Mouse (Mus musculus) heart, adult 2 months (tissue): ENCODE measurements around the gene Ankrd33. TPM values are rescaled to one million over a fixed set of nuclear protein-coding genes. Genes with fewer than 3 reads are reported as not detected.
A peak's percentile ranks its signal among the peaks of the same experiment; 100 is the strongest.

Experiments
- DNase-seq, 2 experiments: peaks; one replicate each; pipeline ENCODE4 v3.0.0; 2021
- H3K27ac ChIP-seq: fragments of 200-600 bp; 2 replicates; pipeline ENCODE4 v1.8.1; 2022
- H3K27me3 ChIP-seq: fragments of 200-500 bp; 2 replicates; pipeline ENCODE4 v1.6.1; 2012; ENCODE audit warnings: mild to moderate bottlenecking, low read length, inconsistent platforms, mixed read lengths; ENCODE audit not compliant: control insufficient read depth, insufficient read depth
- H3K36me3 ChIP-seq: fragments of 200-500 bp; 2 replicates; pipeline ENCODE4 v1.6.1; 2012; ENCODE audit warnings: low read length, inconsistent platforms; ENCODE audit not compliant: control insufficient read depth, insufficient read depth
- H3K4me1 ChIP-seq: fragments of 200-500 bp; 2 replicates; pipeline ENCODE4 v1.6.1; 2011; ENCODE audit warnings: low read length; ENCODE audit not compliant: control insufficient read depth, insufficient read depth
- H3K4me3 ChIP-seq: fragments of 200-600 bp; 2 replicates; pipeline ENCODE4 v1.8.1; 2022
- H3K79me2 ChIP-seq: fragments of 200-500 bp; replicated peaks from 2 replicates; pipeline ENCODE4 v1.6.1; 2012; ENCODE audit warnings: mild to moderate bottlenecking, inconsistent platforms, low read length, moderate library complexity, mixed read lengths; ENCODE audit not compliant: control insufficient read depth, insufficient read depth
- H3K9ac ChIP-seq: fragments of 200-500 bp; 2 replicates; pipeline ENCODE4 v1.6.1; 2012; ENCODE audit warnings: low read depth, mild to moderate bottlenecking, control low read depth, inconsistent platforms, low read length, mixed read lengths
- CTCF ChIP-seq: fragments of 200-600 bp; IDR thresholded peaks from 2 replicates; pipeline ENCODE4 v1.8.1; 2022; ENCODE audit warnings: antibody characterized with exemption, mild to moderate bottlenecking, moderate library complexity
- EP300 ChIP-seq: fragments of 200-500 bp; IDR thresholded peaks from 2 replicates; pipeline ENCODE4 v1.6.1; 2011; ENCODE audit warnings: low read depth, low read length, control low read depth; ENCODE audit not compliant: insufficient read depth
- POLR2A ChIP-seq: fragments of 200-500 bp; IDR thresholded peaks from 2 replicates; pipeline ENCODE4 v1.6.1; 2011; ENCODE audit warnings: mild to moderate bottlenecking, low read depth, low read length, control low read depth; ENCODE audit not compliant: insufficient read depth
- WGBS: fragments of 180-500 bp; shearing (Covaris S2); methylation state at CpG from one replicate; pipeline ENCODE4 v1.1.7; 2018; 5-methylcytosine and 5-hydroxymethylcytosine counted together
- intact Hi-C: fragments of 180-260 bp; cut with DNase I; formaldehyde crosslinking; loops from one replicate; pipeline ENCODE4 v1.15.1; 2025
- polyA plus RNA-seq: library from polyadenylated mRNA; depleted of rRNA; stranded (reverse); fragments of >200 nt; gene quantifications from 2 replicates; pipeline ENCODE4 v1.2.3, GENCODE M21; 2012
- total RNA-seq, 2 experiments: library from RNA; stranded (reverse); gene quantifications; 2 replicates each; pipeline ENCODE4 v1.2.3; 2021

Gene Ankrd33
- total and polyA plus RNA-seq, 3 experiments = not detected

DNA sequence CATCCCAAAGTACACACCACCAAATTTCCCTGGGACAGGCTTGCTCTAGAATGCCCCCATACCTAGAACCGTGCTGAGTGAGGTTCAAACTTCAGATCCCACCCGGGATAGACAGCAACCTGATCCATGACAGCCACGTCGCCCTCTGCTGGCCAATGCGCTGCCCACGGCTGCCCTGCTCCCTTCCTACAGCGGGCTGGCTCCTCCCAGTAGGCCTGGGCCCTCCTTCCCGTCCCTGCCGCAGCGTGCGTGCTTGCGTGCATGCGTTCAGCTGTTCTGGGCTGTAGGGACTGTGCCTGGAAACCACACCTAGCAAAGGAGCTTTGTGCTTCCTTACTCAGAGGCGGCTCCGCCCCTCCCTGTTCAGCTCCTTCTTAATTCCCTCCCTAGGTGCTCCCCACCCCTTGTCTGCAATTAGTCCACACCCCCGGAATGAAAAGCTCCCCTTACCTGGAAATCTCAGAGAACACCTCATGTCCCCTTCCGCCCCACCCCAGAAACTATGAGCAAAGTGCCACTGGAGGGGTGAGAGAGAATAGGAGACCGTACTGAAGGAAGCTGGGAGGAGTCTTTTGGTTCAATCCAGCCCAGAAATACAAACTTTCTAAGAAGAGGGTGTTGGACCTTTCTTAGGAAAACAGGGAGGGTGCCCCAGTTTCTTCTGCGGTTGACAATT lies 30.0 kb downstream of the Ankrd33 start:
- TF ChIP-seq EP300 (peak; percentile 97), POLR2A (peak; percentile 97), CTCF (no peak; the same call in 1 of the 2 replicates)
- Histone ChIP-seq H3K79me2 (no peaks in the 10 kb centered on the region), H3K4me1 (peaks cover 27% of the 10 kb centered on the region), H3K9ac (0 out of 2 replicates have a peak overlapping the region, but pooled peaks have one; percentile 7), H3K4me3 (peak overlapping the region; percentile 28), H3K27ac (peak overlapping the region; percentile 74), H3K36me3 (no peaks in the 10 kb centered on the region; the same call in 1 of the 2 replicates), H3K27me3 (no peaks in the 10 kb centered on the region)
- intact Hi-C loops = loop anchor here (1.0 to 2.0 kb wide), 3 partner anchors 15 to 32 kb away; no protein-coding TSS in a partner anchor
- WGBS = 9% methylated on average over 19 of the region's 19 CpGs
- peak; percentile 96 for DNase-seq

DNA sequence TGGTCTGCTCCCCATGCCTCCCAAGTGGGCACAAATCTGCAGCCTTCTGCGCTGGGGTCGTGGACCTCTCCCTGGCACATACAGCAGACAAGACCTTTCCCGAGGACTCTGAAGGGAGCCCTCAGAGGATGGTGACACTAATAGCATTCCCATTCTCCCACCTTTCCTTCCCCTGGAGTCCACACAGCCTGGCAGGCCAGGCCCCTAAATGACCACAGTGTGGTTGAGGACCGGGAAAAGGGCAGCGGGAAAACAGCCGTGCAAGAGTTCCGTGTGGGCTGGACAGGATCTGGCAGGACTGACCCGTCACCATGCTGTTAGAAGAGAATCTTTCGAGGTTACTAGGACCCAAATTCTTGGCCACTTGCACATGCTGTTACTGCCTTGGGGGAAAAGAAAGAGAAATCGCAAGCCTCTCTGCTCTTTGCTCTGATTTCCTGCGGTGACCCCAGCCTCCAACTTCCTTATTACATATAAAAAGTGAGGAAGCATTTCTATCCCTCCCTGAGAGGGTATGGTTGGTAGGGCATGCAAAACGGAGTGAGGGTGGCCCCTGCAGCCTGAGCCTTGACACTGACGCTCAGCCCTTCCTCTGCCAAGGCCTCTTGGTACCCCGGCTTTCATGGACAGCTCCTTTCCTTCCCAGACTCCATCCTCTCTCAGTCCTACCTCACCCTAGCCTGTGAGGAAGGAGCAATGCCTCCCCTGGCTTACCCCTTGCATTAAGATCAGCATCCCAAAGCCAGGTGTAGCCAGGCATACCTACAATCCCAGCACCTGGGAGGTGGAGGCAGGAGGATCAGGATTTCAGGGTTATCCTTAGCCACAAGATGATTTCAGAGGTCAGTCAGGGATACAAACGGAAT lies 30.8 kb downstream of the Ankrd33 start:
- H3K79me2 ChIP-seq = no peaks in the 10 kb centered on the region
- WGBS = 32% methylated on average over 15 of the region's 15 CpGs
- H3K9ac ChIP-seq = 0 out of 2 replicates have a peak overlapping the region, but pooled peaks have one; percentile 13
- no peaks in the 10 kb centered on the region; the same call in 1 of the 2 replicates for H3K36me3 ChIP-seq
- no peak for TF ChIP-seq EP300
- TF ChIP-seq POLR2A = no peak
- no peak for TF ChIP-seq CTCF
- H3K4me3 ChIP-seq = peak overlapping the region; percentile 28
- peak overlapping the region; percentile 74 for H3K27ac ChIP-seq
- peaks cover 22% of the 10 kb centered on the region for H3K4me1 ChIP-seq
- intact Hi-C loops = no loop called here
- no peaks in the 10 kb centered on the region for H3K27me3 ChIP-seq
- peak; percentile 32 to 59 for DNase-seq

DNA sequence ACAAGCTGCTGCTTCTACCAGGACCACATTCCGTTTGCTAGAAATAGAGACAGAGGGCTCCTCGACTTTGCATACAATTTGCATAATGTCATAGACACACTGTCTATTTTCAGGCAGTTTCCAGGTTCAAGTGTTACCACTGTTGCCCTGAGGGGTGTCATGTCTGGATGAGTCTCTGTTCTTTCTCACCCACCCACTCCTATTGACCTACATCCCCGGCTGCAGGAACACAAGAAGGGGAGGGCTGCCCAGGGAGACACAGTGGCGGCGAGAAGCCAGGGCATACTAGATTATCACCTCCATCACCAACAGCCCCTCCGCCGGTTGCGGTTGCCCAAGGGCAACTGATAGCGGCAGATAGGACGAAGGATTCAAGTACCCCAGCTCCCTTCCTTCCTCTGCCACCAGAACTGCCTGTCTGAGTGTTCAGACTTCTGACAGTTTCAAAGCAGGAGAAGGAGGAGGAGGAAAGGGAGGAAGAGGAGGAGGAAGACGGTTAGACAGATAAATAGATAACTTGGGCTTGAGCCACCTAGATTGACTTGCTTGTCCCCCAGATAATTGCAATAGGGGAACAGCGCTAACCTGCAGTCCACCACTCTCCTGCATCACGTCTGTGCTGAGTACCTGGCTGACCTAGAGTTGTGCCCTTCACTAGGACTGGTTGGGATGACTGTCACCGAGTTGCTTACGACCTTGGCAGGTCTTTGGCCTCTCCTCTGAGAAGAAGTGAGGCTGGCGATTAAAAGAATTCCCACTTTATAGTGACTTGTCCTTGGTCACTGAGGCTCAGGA lies 31.8 kb downstream of the Ankrd33 start:
- intact Hi-C loops = loop anchor here (1.0 kb wide), 1 partner anchor 98 kb away; no protein-coding TSS in a partner anchor
- no peak for DNase-seq
- Histone ChIP-seq H3K79me2 (no peaks in the 10 kb centered on the region), H3K27ac (peak overlapping the region; percentile 61), H3K36me3 (no peaks in the 10 kb centered on the region; the same call in 1 of the 2 replicates), H3K9ac (peak overlapping the region; percentile 21; the same call in 1 of the 2 replicates), H3K4me1 (peaks cover 22% of the 10 kb centered on the region), H3K27me3 (no peaks in the 10 kb centered on the region), H3K4me3 (no peak overlapping the region)
- TF ChIP-seq POLR2A = no peak
- no peak for TF ChIP-seq CTCF
- no peak for TF ChIP-seq EP300
- 27% methylated on average over 16 of the region's 16 CpGs for WGBS

DNA sequence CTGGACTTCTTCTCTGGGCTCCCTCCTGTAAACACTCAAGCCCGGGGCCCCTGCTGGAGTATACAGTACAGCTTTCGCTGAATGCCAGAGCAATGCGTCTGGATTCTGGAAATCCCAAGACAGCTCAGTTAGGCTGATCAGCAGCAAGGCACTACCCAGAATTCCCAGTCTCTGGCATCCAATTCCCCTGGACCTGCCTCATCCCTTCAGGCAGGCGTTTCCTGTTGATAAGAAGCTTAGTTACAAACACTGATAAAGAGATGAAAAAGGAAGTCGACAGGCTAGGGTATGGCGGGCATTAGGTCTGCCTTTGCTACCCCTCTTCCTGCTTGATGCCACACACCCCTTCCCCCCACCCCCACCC lies 32.3 kb downstream of the Ankrd33 start:
- Histone ChIP-seq H3K9ac (no peak overlapping the region), H3K79me2 (no peaks in the 10 kb centered on the region), H3K27me3 (no peaks in the 10 kb centered on the region), H3K4me3 (no peak overlapping the region), H3K27ac (peak overlapping the region; percentile 61), H3K36me3 (no peaks in the 10 kb centered on the region; the same call in 1 of the 2 replicates), H3K4me1 (peaks cover 22% of the 10 kb centered on the region)
- TF ChIP-seq CTCF (no peak), EP300 (no peak), POLR2A (no peak)
- peak; percentile 45 to 60 for DNase-seq
- intact Hi-C loops = loop anchor here (1.0 to 2.0 kb wide), 2 partner anchors 51 to 99 kb away; no protein-coding TSS in a partner anchor
- 5% methylated on average over 6 of the region's 6 CpGs for WGBS

DNA sequence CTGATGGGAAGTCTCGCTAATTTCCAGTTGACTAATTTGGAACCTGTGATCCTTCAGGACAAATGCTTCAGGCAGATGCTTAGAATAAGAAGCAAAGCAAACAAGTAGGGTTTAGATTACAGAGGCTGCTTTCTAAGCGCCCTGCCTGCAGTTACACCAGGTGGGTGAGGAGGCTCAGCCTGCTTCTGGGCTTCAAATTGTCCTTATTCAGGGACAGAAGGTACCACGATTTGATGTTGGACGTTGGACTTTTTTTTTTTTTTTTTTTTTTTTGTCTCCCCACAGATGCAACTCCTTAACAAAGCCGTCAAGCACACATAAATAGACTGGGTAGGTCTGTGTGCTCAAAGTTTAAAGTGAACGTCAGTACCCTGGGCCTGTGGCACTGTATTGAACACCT lies 33.0 kb downstream of the Ankrd33 start:
- Histone ChIP-seq H3K27me3 (no peaks in the 10 kb centered on the region), H3K27ac (peak overlapping the region; percentile 61; the same call in 1 of the 2 replicates), H3K79me2 (no peaks in the 10 kb centered on the region), H3K36me3 (no peaks in the 10 kb centered on the region; the same call in 1 of the 2 replicates), H3K4me1 (peaks cover 22% of the 10 kb centered on the region), H3K4me3 (no peak overlapping the region), H3K9ac (no peak overlapping the region)
- no peak for DNase-seq
- intact Hi-C loops = loop anchor here (2.0 kb wide), 1 partner anchor 50 kb away; no protein-coding TSS in a partner anchor
- WGBS = 70% methylated on average over 6 of the region's 6 CpGs
- TF ChIP-seq EP300 (no peak), CTCF (no peak), POLR2A (no peak)
